Mouse (Mus musculus) intestine, postnatal 0 days (tissue): ENCODE measurements around the gene Zbtb12. TPM values are rescaled to one million over a fixed set of nuclear protein-coding genes. Genes with fewer than 3 reads are reported as not detected.
A peak's percentile ranks its signal among the peaks of the same experiment; 100 is the strongest.

ENCODE experiments used
- ATAC-seq: fragments of 200-750 bp; cut with Nextera tagmentation; 2 replicates; pipeline ENCODE4 v1.8.0; 2017; ENCODE audit warnings: mild to moderate bottlenecking, moderate TSS enrichment, moderate library complexity
- H3K27ac ChIP-seq: fragments of 300-500 bp; sonication (generic); 2 replicates; pipeline ENCODE4 v1.5.1; 2014; ENCODE audit warnings: mild to moderate bottlenecking, low read depth, low read length, moderate library complexity
- H3K27me3 ChIP-seq: fragments of 300-500 bp; sonication (generic); replicated peaks from 2 replicates; pipeline ENCODE4 v1.6.1; 2014; ENCODE audit warnings: low read length, mixed read lengths; ENCODE audit not compliant: control insufficient read depth, insufficient read depth
- H3K36me3 ChIP-seq: fragments of 300-500 bp; sonication (generic); 2 replicates; pipeline ENCODE4 v1.6.1; 2014; ENCODE audit warnings: mild to moderate bottlenecking, moderate library complexity; ENCODE audit not compliant: control insufficient read depth, insufficient read depth
- H3K4me1 ChIP-seq: fragments of 300-500 bp; sonication (generic); replicated peaks from 2 replicates; pipeline ENCODE4 v1.6.1; 2014; ENCODE audit warnings: antibody characterized with exemption, low read length, mixed read lengths; ENCODE audit not compliant: control insufficient read depth, insufficient read depth
- H3K4me2 ChIP-seq: fragments of 300-500 bp; sonication (generic); replicated peaks from 2 replicates; pipeline ENCODE4 v1.6.1; 2014; ENCODE audit warnings: low read depth, mild to moderate bottlenecking, moderate library complexity
- H3K4me3 ChIP-seq: fragments of 300-500 bp; sonication (generic); 2 replicates; pipeline ENCODE4 v1.5.1; 2014; ENCODE audit warnings: low read depth, low read length
- H3K9ac ChIP-seq: fragments of 300-500 bp; sonication (generic); 2 replicates; pipeline ENCODE4 v1.6.1; 2014; ENCODE audit warnings: mild to moderate bottlenecking, low read depth, low read length
- H3K9me3 ChIP-seq: fragments of 300-500 bp; sonication (generic); 2 replicates; pipeline ENCODE4 v1.6.1; 2016; ENCODE audit warnings: mixed run types; ENCODE audit not compliant: control insufficient read depth
- CTCF ChIP-seq: sonication (generic); IDR thresholded peaks from 2 replicates; pipeline ENCODE4 v1.5.1; 2016; ENCODE audit warnings: low read depth, mild to moderate bottlenecking, control low read depth, antibody characterized with exemption, moderate library complexity
- WGBS: fragments of 180-500 bp; shearing (Covaris S2); extraction: QIAGEN DNeasy Blood & Tissue Kit; methylation state at CpG from one replicate; pipeline ENCODE4 v1.1.7; 2014; 5-methylcytosine and 5-hydroxymethylcytosine counted together
- polyA plus RNA-seq: library from polyadenylated mRNA; unstranded; fragments of >200 nt; fragmentation: Nextera tagmentation; extraction: Ambion mirVana; gene quantifications from 2 replicates; pipeline ENCODE4 v1.2.1, GENCODE M21; 2015

Gene Zbtb12
- polyA plus RNA-seq, 1 experiment from 2014 or later: 0.74 TPM

DNA sequence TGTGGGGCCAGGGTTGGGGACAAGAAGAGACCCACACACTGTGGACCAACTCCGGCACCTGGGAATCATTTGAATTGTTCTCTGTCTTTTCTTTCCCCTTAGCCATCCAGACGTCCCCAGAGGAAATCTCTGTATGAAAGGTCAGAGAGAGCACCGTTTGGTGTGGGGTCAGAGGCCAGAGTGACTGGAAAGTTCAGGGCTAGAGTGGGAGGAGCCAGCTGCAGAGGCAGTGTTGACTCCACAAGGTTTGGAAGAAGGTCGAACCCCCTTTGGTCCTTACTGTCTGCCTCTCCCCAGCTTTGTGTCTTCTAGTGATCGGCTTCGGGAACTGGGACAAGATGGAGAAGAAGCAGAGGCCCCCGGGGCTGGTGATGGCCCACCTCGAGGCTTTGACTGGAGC, 25.8 kb upstream of the Zbtb12 start:
- Histone ChIP-seq H3K9ac (no peak overlapping the region), H3K27ac (no peak overlapping the region), H3K27me3 (no peaks in the 10 kb centered on the region), H3K4me3 (no peak overlapping the region), H3K4me1 (peaks cover 8% of the 10 kb centered on the region; the same call in 1 of the 2 replicates), H3K4me2 (no peak overlapping the region), H3K9me3 (no peaks in the 10 kb centered on the region), H3K36me3 (peaks cover 56% of the 10 kb centered on the region)
- 66% methylated on average over 8 of the region's 8 CpGs for WGBS
- no peak for TF ChIP-seq CTCF
- no peak for ATAC-seq

DNA sequence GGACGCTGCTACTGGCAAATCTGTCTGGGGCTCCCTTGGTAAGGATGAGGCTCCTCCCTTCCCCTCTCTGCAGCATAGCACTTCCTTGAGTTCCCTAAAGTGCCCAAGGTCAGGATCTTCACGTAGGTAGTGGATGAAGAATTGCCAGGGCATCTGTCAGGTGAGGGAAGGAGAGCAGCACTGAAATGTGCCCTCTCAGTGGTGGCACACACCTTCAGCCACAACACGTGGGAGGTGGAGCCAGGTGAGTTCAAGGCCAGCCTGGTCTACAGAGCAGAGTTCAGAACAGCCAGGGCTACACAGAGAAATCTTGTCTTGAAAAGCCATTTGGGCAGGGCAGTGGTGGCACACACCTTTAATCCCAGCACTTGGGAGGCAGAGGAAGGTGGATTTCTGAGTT, 24.5 kb upstream of the Zbtb12 start:
- Histone ChIP-seq H3K4me3 (no peak overlapping the region), H3K4me2 (no peak overlapping the region), H3K9me3 (no peaks in the 10 kb centered on the region), H3K27me3 (no peaks in the 10 kb centered on the region), H3K36me3 (peaks cover 63% of the 10 kb centered on the region), H3K4me1 (peaks cover 3% of the 10 kb centered on the region; the same call in 1 of the 2 replicates), H3K9ac (no peak overlapping the region), H3K27ac (no peak overlapping the region)
- TF ChIP-seq CTCF: no peak
- WGBS: 44% methylated on average over 3 of the region's 3 CpGs
- no peak for ATAC-seq

DNA sequence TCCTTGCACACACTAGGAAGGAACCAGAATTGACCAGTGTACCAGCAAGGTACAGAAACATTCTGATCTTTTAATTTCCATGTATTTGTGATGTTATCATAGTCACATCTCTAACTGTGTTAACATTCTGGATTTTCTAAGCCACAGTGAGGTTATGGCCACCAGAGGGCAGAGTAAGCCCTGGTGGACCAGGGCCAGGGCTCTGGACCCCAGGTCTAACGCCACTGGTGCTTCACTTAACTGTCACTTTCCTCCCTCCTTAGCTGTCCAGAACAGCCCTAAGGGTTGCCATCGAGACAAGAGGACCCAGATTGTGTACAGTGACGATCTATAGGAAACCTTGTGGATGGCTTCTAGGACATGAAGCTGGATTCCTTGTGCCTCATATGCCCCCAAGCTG, 23.5 kb upstream of the Zbtb12 start:
- Histone ChIP-seq H3K9me3 (no peaks in the 10 kb centered on the region), H3K9ac (no peak overlapping the region), H3K4me3 (no peak overlapping the region), H3K4me2 (no peak overlapping the region), H3K27ac (no peak overlapping the region; the same call in 1 of the 2 replicates), H3K27me3 (no peaks in the 10 kb centered on the region), H3K36me3 (peaks cover 70% of the 10 kb centered on the region), H3K4me1 (peaks cover 3% of the 10 kb centered on the region; the same call in 1 of the 2 replicates)
- TF ChIP-seq CTCF: peak; percentile 92
- WGBS: 33% methylated on average over 3 of the region's 3 CpGs
- ATAC-seq: no peak

DNA sequence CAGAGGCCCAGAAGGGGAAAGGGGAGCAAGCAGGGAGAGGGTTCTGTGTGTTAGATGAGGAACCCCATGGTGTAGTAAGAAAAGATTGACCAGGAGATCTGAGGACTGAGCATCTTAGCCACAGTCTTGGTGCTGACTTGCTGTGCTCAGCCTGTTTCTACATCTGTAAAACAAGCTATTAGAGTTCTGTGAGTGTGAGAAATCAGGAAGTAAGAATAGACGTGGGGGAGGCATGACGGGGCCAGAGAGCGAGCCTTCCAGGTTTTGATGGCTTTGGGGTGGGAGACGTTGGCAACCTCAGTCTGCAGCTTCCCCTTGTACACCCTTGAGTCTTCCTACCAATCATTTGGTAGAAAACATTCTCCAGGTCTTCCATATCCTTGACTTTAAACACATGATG, 20.6 kb upstream of the Zbtb12 start:
- no peak for ATAC-seq
- no peak overlapping the region for H3K4me2 ChIP-seq
- no peak overlapping the region for H3K9ac ChIP-seq
- WGBS: 86% methylated on average over 4 of the region's 4 CpGs
- no peak overlapping the region for H3K4me3 ChIP-seq
- TF ChIP-seq CTCF: no peak
- H3K27ac ChIP-seq: no peak overlapping the region
- H3K36me3 ChIP-seq: peaks cover 61% of the 10 kb centered on the region
- no peaks in the 10 kb centered on the region for H3K27me3 ChIP-seq
- no peaks in the 10 kb centered on the region for H3K9me3 ChIP-seq
- no peaks in the 10 kb centered on the region; the same call in 1 of the 2 replicates for H3K4me1 ChIP-seq

DNA sequence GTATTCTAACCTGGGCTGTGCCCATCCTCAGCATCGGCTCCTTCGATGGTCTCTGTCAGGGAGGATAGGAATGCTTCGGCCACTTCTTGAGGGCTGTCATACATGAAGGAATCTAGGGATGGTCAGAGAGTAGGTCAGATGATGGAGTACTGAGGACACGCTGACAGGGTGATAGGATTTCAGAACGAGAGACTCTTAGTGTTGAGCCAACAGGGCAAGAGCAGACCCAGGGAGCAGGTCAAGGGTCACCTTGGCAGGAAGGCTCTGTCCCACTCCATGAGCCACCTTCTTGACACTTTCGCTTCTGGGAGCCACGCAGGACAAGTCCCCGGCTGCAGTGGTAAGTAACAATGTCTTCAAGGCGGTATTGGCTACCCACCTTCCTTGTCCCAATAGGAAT, 18.8 kb upstream of the Zbtb12 start:
- TF ChIP-seq CTCF: no peak
- Histone ChIP-seq H3K9me3 (no peaks in the 10 kb centered on the region), H3K27ac (no peak overlapping the region), H3K4me2 (peak overlapping the region; percentile 65), H3K27me3 (no peaks in the 10 kb centered on the region), H3K9ac (no peak overlapping the region), H3K4me1 (no peaks in the 10 kb centered on the region; the same call in 1 of the 2 replicates), H3K4me3 (no peak overlapping the region; the same call in 1 of the 2 replicates), H3K36me3 (peaks cover 42% of the 10 kb centered on the region)
- ATAC-seq: no peak
- WGBS: 75% methylated on average over 9 of the region's 9 CpGs

DNA sequence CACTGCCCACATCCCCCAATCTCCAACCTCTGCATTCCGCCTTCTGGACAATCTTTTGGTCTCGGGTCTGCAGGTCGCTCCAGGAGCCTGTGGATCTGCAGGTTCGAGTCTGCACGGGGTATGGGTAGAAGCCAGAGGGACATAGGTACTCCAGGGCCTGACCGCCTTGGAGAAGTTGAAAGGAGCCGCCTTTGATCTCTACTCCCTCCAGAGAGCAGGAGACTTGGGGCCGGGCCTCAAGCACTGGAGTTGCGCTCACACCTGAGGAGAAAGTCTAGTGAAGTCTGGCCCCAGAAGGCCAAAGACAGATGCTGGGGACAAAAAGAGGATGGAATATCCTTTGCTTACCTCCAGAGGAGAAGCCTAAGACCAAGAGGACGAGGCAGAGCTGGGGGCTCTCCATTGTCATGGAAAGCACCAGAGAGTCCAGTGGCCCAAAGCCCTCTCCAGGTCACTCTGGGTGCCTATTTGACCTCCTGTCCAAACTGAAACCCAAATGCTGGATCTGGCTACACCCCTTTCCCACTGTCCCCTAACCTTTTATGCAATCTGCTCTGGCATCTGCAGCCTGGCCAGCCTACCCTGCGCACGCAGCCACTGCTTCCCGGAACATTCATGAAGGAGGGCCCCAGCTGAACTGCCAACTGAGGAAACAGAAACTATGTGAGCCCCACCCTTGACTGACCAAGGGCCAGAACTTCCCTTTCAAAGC, 17.4 kb upstream of the Zbtb12 start:
- H3K9me3 ChIP-seq: no peaks in the 10 kb centered on the region
- no peaks in the 10 kb centered on the region for H3K27me3 ChIP-seq
- no peaks in the 10 kb centered on the region; the same call in 1 of the 2 replicates for H3K4me1 ChIP-seq
- H3K4me3 ChIP-seq: peak overlapping the region; percentile 26
- H3K36me3 ChIP-seq: peaks cover 31% of the 10 kb centered on the region
- no peak for TF ChIP-seq CTCF
- 39% methylated on average over 13 of the region's 13 CpGs for WGBS
- H3K4me2 ChIP-seq: peak overlapping the region; percentile 65
- peak; percentile 75 for ATAC-seq
- H3K9ac ChIP-seq: peak overlapping the region; percentile 38; the same call in 1 of the 2 replicates
- H3K27ac ChIP-seq: peak overlapping the region; percentile 91
